Mouse (Mus musculus): ENCODE data around the gene Fzd1. TPM values are rescaled to one million over a fixed set of nuclear protein-coding genes. Genes with fewer than 3 reads are reported as not detected.

Gene Fzd1
- total and polyA plus RNA-seq, 2 experiments: 3.2 to 5.0 TPM

- peaks cover 9% of the 10 kb centered on the region; the same call in 1 of the 2 replicates for H3K4me1 ChIP-seq (ENCODE audit: control insufficient read depth, insufficient read depth, low read length)
- H3K4me3 ChIP-seq (ENCODE audit: insufficient read depth, low read depth, low read length): no peak overlapping the region
- DNase-seq (ENCODE audit: extremely low read depth, low read depth, low spot score): no peak
- TF ChIP-seq CTCF (IDR thresholded peaks at IDR 0.05; ENCODE audit: low read depth, low read length) (no peak), POLR2A (IDR thresholded peaks at IDR 0.05; ENCODE audit: extremely low read depth, insufficient read depth, low read length) (no peak)
- no peaks in the 10 kb centered on the region for H3K79me2 ChIP-seq (ENCODE audit: control insufficient read depth, insufficient read depth, low read length)
- H3K9ac ChIP-seq (ENCODE audit: low read depth, low read length): no peak overlapping the region
- H3K27ac ChIP-seq (replicated peaks; ENCODE audit: insufficient read depth, low read depth, low read length): no peak overlapping the region
- H3K27me3 ChIP-seq (ENCODE audit: control insufficient read depth, insufficient read depth, low read length): no peaks in the 10 kb centered on the region
- H3K36me3 ChIP-seq (ENCODE audit: control insufficient read depth, insufficient read depth, low read length): no peaks in the 10 kb centered on the region
- WGBS: 88% methylated on average over 5 of the region's 5 CpGs
Measured at GRCm38 (mm10) chr5:4731743-4732215, 26.1 kb downstream of the Fzd1 start.

- Histone ChIP-seq H3K79me2 (ENCODE audit: control insufficient read depth, insufficient read depth, low read length) (no peaks in the 10 kb centered on the region), H3K9ac (ENCODE audit: low read depth, low read length) (no peak overlapping the region), H3K4me3 (ENCODE audit: insufficient read depth, low read depth, low read length) (no peak overlapping the region), H3K27ac (replicated peaks; ENCODE audit: insufficient read depth, low read depth, low read length) (no peak overlapping the region), H3K36me3 (ENCODE audit: control insufficient read depth, insufficient read depth, low read length) (no peaks in the 10 kb centered on the region), H3K4me1 (ENCODE audit: control insufficient read depth, insufficient read depth, low read length) (peaks cover 9% of the 10 kb centered on the region; the same call in 1 of the 2 replicates), H3K27me3 (ENCODE audit: control insufficient read depth, insufficient read depth, low read length) (no peaks in the 10 kb centered on the region)
- DNase-seq (ENCODE audit: extremely low read depth, low read depth, low spot score): no peak
- 88% methylated on average over 3 of the region's 3 CpGs for WGBS
- TF ChIP-seq POLR2A (IDR thresholded peaks at IDR 0.05; ENCODE audit: extremely low read depth, insufficient read depth, low read length) (no peak), CTCF (IDR thresholded peaks at IDR 0.05; ENCODE audit: low read depth, low read length) (no peak)
Measured at GRCm38 (mm10) chr5:4731064-4731463, 26.8 kb downstream of the Fzd1 start.
